Mouse (Mus musculus): ENCODE data around the gene Gpr3. TPM values are rescaled to one million over a fixed set of nuclear protein-coding genes. Genes with fewer than 3 reads are reported as not detected.

The Gpr3 gene
- total RNA-seq, 2 experiments from 2014 or later = 0.63 to 0.89 TPM

DNA sequence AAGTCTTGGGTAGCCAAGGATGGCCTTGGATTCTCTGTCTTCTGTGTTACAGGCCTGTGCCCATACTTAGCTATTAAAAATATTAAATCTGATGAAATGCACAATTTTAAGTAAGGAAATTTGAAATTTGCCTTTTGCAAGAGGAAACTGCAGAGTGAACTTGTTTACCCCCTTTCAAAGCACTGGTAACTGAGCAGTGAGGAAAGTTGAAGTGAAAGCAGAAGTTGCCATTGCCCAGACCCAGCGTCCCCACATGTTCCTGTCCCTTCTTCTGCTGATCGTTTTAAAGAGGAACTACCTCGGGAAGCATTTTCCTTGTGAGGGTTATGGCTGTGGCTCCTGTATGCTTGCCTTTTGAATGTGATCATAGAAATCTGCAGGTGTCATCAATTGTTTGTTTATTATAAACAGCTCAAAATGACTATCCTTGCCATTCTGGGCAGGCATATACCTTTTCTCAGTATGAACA lies 42.2 kb downstream of the Gpr3 start:
- DNase-seq = no peak

- no peak for DNase-seq
Observed at GRCm38 (mm10) chr4:133169237-133170055, 42.9 kb downstream of the Gpr3 start.

DNA sequence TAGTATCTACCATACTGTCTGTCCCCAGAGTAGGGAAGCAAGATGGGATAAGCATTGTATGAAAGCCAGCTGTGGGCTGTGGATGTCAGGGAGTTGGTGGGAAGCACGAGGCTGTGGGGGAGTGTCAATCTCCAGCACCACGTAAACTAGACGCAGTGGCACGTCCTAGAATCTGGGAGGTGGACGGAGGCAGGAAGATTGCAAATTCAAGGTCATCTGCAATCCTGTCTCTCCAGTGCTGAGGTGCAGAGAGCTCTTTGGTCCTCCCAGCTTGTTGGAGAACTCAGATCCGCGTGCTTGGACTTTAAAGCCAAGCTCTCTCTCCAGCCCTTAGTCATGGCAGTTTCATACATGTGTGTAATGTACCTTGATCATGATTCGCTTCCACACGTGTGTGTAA lies 45.6 kb downstream of the Gpr3 start:
- no peak for DNase-seq

DNA sequence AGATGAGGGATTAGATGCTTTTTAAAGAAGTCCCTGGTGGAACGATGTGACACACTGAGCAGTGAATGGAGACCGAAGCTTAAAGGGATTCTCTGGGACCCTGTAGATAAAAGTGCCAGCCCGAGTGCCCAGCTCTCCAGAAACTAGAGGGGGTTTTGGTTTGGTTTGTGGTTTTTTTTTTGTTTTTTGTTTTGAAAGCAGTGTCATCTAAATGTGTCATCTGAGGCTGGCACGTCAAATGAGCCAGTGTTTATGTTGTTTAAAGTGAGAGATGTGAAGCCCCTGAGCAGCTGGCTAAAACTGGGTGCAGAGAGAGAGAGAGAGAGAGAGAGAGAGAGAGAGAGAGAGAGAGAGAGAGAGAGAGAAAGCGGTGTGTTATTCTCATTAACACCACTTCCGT lies 50.1 kb downstream of the Gpr3 start:
- no peak for DNase-seq

- no peak for DNase-seq
Observed at GRCm38 (mm10) chr4:133160821-133161220, 51.5 kb downstream of the Gpr3 start.

DNA sequence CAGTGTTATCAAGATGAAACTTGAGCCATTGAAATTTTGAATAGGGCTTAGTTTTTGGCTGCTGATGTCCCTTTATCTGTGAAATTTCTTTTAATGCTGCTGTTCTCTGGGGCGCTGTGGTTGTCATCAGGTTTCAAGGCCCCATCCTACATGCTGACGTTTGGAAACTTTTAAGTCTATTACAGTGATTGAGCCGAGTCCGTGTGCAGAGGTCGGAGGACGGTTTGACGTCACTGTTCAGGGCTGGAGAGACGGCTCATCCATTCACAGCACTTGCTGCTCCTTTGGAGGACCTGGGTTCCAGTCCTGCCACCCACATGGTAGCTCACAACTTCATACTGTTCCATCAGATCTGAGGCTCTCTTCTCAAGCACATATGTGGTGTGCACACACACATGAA lies 52.1 kb downstream of the Gpr3 start:
- peak; percentile 21 to 44 for DNase-seq

DNA sequence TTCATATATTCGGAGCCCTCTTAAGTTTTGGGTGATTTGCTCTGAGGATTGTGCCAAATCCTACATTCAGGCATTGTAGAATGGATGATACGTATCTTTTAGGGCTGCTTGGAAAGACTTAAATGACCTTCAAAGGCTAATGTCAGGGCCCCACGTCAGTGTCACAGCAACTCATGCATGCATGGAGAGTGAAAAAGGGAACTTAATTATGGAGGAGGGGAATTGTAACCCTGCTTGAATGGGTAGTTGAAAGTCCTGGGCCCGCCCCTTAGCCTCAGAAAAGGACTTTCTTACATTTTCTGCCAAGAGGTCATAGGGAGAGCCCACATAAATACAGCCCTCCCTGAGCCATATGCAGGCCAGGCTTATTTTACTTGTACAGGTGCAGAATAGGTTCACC lies 52.7 kb downstream of the Gpr3 start:
- DNase-seq = peak; percentile 45

Small RNA genes lying within 50 kb of the gene (microRNA-seq; reads per million reads assigned to microRNA genes)
- gene Mir7017 = 0.75 reads per million

Other genes with a start within 250 kb of the Gpr3 start
- under 1 TPM; 0.30 to 0.40 TPM for gene Fgr, start 238.4 kb downstream of the Gpr3 start, total RNA-seq (2021)
- 10 to 100 TPM; 63.7 to 74.1 TPM for gene Ahdc1, start 201.3 kb downstream of the Gpr3 start, total RNA-seq (2021)
- gene Wasf2, start 82.0 kb downstream of the Gpr3 start, total RNA-seq (2021) = 100 to 1,000 TPM; 122 to 132 TPM
- 1 to 10 TPM in 1 of 2 experiments, under 1 TPM in 1; 0.79 to 1.1 TPM for gene Cd164l2, start 405 bp downstream of the Gpr3 start, total RNA-seq (2021)
- 10 to 100 TPM; 15.9 to 38.8 TPM for gene Map3k6, start 28.3 kb upstream of the Gpr3 start, total RNA-seq (2021)
- gene Sytl1, start 50.6 kb upstream of the Gpr3 start, total RNA-seq (2021) = 1 to 10 TPM; 1.4 to 1.5 TPM
- gene Tmem222, start 65.3 kb upstream of the Gpr3 start, total RNA-seq (2021) = 10 to 100 TPM; 64.0 to 74.4 TPM
- gene Wdtc1, start 140.9 kb upstream of the Gpr3 start, total RNA-seq (2021) = 10 to 100 TPM; 44.6 to 63.8 TPM
- gene Slc9a1, start 157.2 kb upstream of the Gpr3 start, total RNA-seq (2021) = 10 to 100 TPM; 48.6 to 54.2 TPM